In genomic region chr5:96962934-96963301, GRCm38 (mm10) we compare ENCODE assay signal across 22 mouse cellular contexts. TPM values are rescaled to one million over a fixed set of nuclear protein-coding genes. Genes with fewer than 3 reads are reported as not detected.
DNase-seq lines count a peak whose midpoint lies in the region; ATAC-seq lines count a peak whose summit lies in the region.
"Had no signal": no experiment of that assay in that cellular context is flagged by ENCODE, and none has a peak within 500 bp of the region (broad histone marks: within the 10 kb centered on the region; RNA-seq: fewer than 3 reads in every experiment).

No protein-coding gene starts in this region.

- WGBS in midbrain, embryonic 11.5 days, result 90% methylated on average over 6 of the region's 6 CpGs

- peak; percentile 32 to 48 for DNase-seq in spleen, postnatal 36 days (ENCODE audit: low spot score in 2 of 2)
- DNase-seq in spleen, adult 18-20 months, result no peak
- peak; percentile 15 for DNase-seq in T-cell, adult 2 months (ENCODE audit: low spot score)
- no peak for DNase-seq in midbrain, embryonic 11.5 days (ENCODE audit: low spot score, missing footprints)
- no peak for DNase-seq in urinary bladder, adult 18-20 months (ENCODE audit: low spot score in 2 of 2)
- DNase-seq in urinary bladder, postnatal 36 days (ENCODE audit: low spot score in 2 of 2), result no peak
- DNase-seq: adrenal gland, postnatal 36 days; cerebellum, adult 9-10 months; gastrocnemius, postnatal 36 days; heart, postnatal 36 days; thymus, postnatal 36 days had no signal

- no peaks in the 10 kb centered on the region for H3K27me3 ChIP-seq in midbrain, embryonic 11.5 days (ENCODE audit: control insufficient read depth, insufficient read depth, low read length)
- H3K27me3 ChIP-seq: embryonic facial prominence, embryonic 15.5 days; heart, embryonic 15.5 days; intestine, embryonic 15.5 days; limb, embryonic 15.5 days had no signal

- no peaks in the 10 kb centered on the region for H3K9me3 ChIP-seq in midbrain, embryonic 11.5 days (ENCODE audit: control insufficient read depth, low read length)
- H3K9me3 ChIP-seq: embryonic facial prominence, embryonic 15.5 days; heart, embryonic 15.5 days; intestine, embryonic 15.5 days; limb, embryonic 15.5 days had no signal

- H3K27ac ChIP-seq in midbrain, embryonic 11.5 days (ENCODE audit: low read depth, low read length), result no peak overlapping the region
- H3K27ac ChIP-seq: embryonic facial prominence, embryonic 15.5 days; heart, embryonic 15.5 days; hindbrain, embryonic 14.5 days; intestine, embryonic 15.5 days; layer of hippocampus, adult 2 months; limb, embryonic 15.5 days had no signal

- no peak overlapping the region for H3K4me3 ChIP-seq in midbrain, embryonic 11.5 days (ENCODE audit: low read depth, low read length)
- H3K4me3 ChIP-seq: embryonic facial prominence, embryonic 15.5 days; heart, embryonic 15.5 days; intestine, embryonic 15.5 days; layer of hippocampus, adult 2 months; limb, embryonic 15.5 days; myocyte had no signal

- no peak overlapping the region for H3K4me2 ChIP-seq in midbrain, embryonic 11.5 days
- H3K4me2 ChIP-seq: embryonic facial prominence, embryonic 15.5 days; heart, embryonic 15.5 days; hindbrain, embryonic 14.5 days; intestine, embryonic 15.5 days; limb, embryonic 15.5 days; lung, embryonic 14.5 days had no signal

- H3K9ac ChIP-seq in midbrain, embryonic 11.5 days (ENCODE audit: low read length), result no peak overlapping the region
- H3K9ac ChIP-seq: embryonic facial prominence, embryonic 15.5 days; heart, embryonic 15.5 days; hindbrain, embryonic 14.5 days; intestine, embryonic 15.5 days; limb, embryonic 15.5 days; lung, embryonic 14.5 days had no signal

- peaks cover 2% of the 10 kb centered on the region; the same call in 1 of the 2 replicates for H3K4me1 ChIP-seq in midbrain, embryonic 11.5 days (ENCODE audit: control insufficient read depth, insufficient read depth, low read length)

- ATAC-seq in megakaryocyte progenitor cell, adult 5-6 weeks (replicated peaks; ENCODE audit: poor library complexity), result peak; percentile 47; the same call in 1 of the 2 replicates
- ATAC-seq in midbrain, embryonic 11.5 days (ENCODE audit: low FRiP score), result no peak
- ATAC-seq: forebrain, embryonic 14.5 days; intestine, embryonic 15.5 days; midbrain, embryonic 16.5 days had no signal

- H3K36me3 ChIP-seq in midbrain, embryonic 11.5 days (ENCODE audit: control insufficient read depth, insufficient read depth, low read length), result no peaks in the 10 kb centered on the region
- H3K36me3 ChIP-seq: embryonic facial prominence, embryonic 15.5 days; heart, embryonic 15.5 days; intestine, embryonic 15.5 days; limb, embryonic 15.5 days had no signal

RNA-seq across cellular contexts. Expression of gene Bmp2k, which starts 34.6 kb away (rescaled TPM):
- total RNA-seq in megakaryocyte progenitor cell, adult 5-6 weeks (2015), result 39.5 and 43.2 TPM in 2 replicates
- 16.4 and 16.5 TPM in 2 replicates for total RNA-seq in megakaryocyte progenitor cell, adult 5-6 weeks (2017)
- polyA plus RNA-seq in midbrain, embryonic 11.5 days (2014; fragmentation: Nextera tagmentation; extraction: Ambion mirVana), result 10.3 and 10.5 TPM in 2 replicates

Comparison
In these comparisons a context has a peak if more than half of its experiments do, and no peak if none do; other contexts are left out.
1. DNase-seq: peak in spleen, postnatal 36 days (2 of 2) and T-cell, adult 2 months (single experiment); none in spleen, adult 18-20 months (0 of 2), midbrain, embryonic 11.5 days (single experiment), urinary bladder, adult 18-20 months (0 of 2) and urinary bladder, postnatal 36 days (0 of 2).